ENCODE assay signal across 10 mouse cellular contexts in genomic region chr9:20664366-20664765, GRCm38 (mm10). TPM values are rescaled to one million over a fixed set of nuclear protein-coding genes. Genes with fewer than 3 reads are reported as not detected.
DNase-seq lines count a peak whose midpoint lies in the region; ATAC-seq lines count a peak whose summit lies in the region.
"Had no signal": no experiment of that assay in that cellular context is flagged by ENCODE, and none has a peak within 500 bp of the region (broad histone marks: within the 10 kb centered on the region; RNA-seq: fewer than 3 reads in every experiment).

No protein-coding gene starts in this region.

- no peak for DNase-seq in kidney, postnatal 10 days
- peak; percentile 70 for DNase-seq in forebrain, embryonic 14.5 days (ENCODE audit: low spot score)
- peak; percentile 50 to 79 for DNase-seq in layer of hippocampus, adult 18-20 months (ENCODE audit: low spot score in 2 of 2)
- DNase-seq in cerebellum, postnatal 14 days = no peak
- no peak for DNase-seq in adrenal gland, adult 8-10 months
- no peak for DNase-seq in adrenal gland, postnatal 36 days
- DNase-seq: liver, embryonic 13.5 days had no signal

- H3K9ac ChIP-seq in kidney, embryonic 15.5 days = no peak overlapping the region
- 0 out of 2 replicates have a peak overlapping the region, but pooled peaks have one; percentile 21 for H3K9ac ChIP-seq in forebrain, embryonic 14.5 days (ENCODE audit: low read length)
- H3K9ac ChIP-seq in midbrain, embryonic 16.5 days (ENCODE audit: low read depth, low read length) = no peak overlapping the region
- H3K9ac ChIP-seq: liver, embryonic 13.5 days had no signal

- ATAC-seq in kidney, embryonic 15.5 days (replicated peaks; ENCODE audit: low FRiP score) = no peak
- peak; percentile 15 for ATAC-seq in forebrain, embryonic 14.5 days
- ATAC-seq in midbrain, embryonic 16.5 days = no peak; the same call in 1 of the 2 replicates

- H3K27me3 ChIP-seq in kidney, embryonic 15.5 days = no peaks in the 10 kb centered on the region
- H3K27me3 ChIP-seq in forebrain, embryonic 14.5 days (replicated peaks; ENCODE audit: control insufficient read depth, insufficient read depth, low read length) = no peaks in the 10 kb centered on the region
- no peaks in the 10 kb centered on the region for H3K27me3 ChIP-seq in midbrain, embryonic 16.5 days (ENCODE audit: control insufficient read depth, insufficient read depth, low read depth, low read length)
- H3K27me3 ChIP-seq: liver, embryonic 13.5 days had no signal

- H3K4me1 ChIP-seq in kidney, embryonic 15.5 days = peaks cover 40% of the 10 kb centered on the region
- H3K4me1 ChIP-seq in forebrain, embryonic 14.5 days (ENCODE audit: control insufficient read depth, insufficient read depth, low read length) = peaks cover 25% of the 10 kb centered on the region
- H3K4me1 ChIP-seq in midbrain, embryonic 16.5 days (ENCODE audit: control insufficient read depth, insufficient read depth, low read length) = peaks cover 16% of the 10 kb centered on the region

- H3K4me3 ChIP-seq in kidney, embryonic 15.5 days (replicated peaks) = no peak overlapping the region
- H3K4me3 ChIP-seq in forebrain, embryonic 14.5 days (ENCODE audit: low read depth, low read length) = no peak overlapping the region
- no peak overlapping the region for H3K4me3 ChIP-seq in midbrain, embryonic 16.5 days (ENCODE audit: low read depth, low read length)
- H3K4me3 ChIP-seq: liver, embryonic 13.5 days; megakaryocyte, embryonic 14.5 days had no signal

- no peak overlapping the region for H3K4me2 ChIP-seq in kidney, embryonic 15.5 days
- no peak overlapping the region for H3K4me2 ChIP-seq in forebrain, embryonic 14.5 days (ENCODE audit: low read length)
- H3K4me2 ChIP-seq in midbrain, embryonic 16.5 days (ENCODE audit: low read length) = no peak overlapping the region
- H3K4me2 ChIP-seq: liver, embryonic 13.5 days had no signal

- peaks cover 59% of the 10 kb centered on the region for H3K36me3 ChIP-seq in kidney, embryonic 15.5 days
- peaks cover 48% of the 10 kb centered on the region for H3K36me3 ChIP-seq in forebrain, embryonic 14.5 days (ENCODE audit: control insufficient read depth, insufficient read depth, low read length)
- H3K36me3 ChIP-seq in midbrain, embryonic 16.5 days (ENCODE audit: control insufficient read depth, insufficient read depth, low read length) = peaks cover 18% of the 10 kb centered on the region

- WGBS in kidney, embryonic 15.5 days = 36% methylated on average over 2 of the region's 2 CpGs
- WGBS in forebrain, embryonic 14.5 days = 54% methylated on average over 2 of the region's 2 CpGs
- 58% methylated on average over 2 of the region's 2 CpGs for WGBS in midbrain, embryonic 16.5 days

- no peaks in the 10 kb centered on the region for H3K9me3 ChIP-seq in kidney, embryonic 15.5 days (replicated peaks)
- H3K9me3 ChIP-seq in forebrain, embryonic 14.5 days (replicated peaks; ENCODE audit: control insufficient read depth, low read length) = no peaks in the 10 kb centered on the region
- H3K9me3 ChIP-seq in midbrain, embryonic 16.5 days (replicated peaks; ENCODE audit: control insufficient read depth, low read length, poor library complexity, severe bottlenecking) = no peaks in the 10 kb centered on the region
- H3K9me3 ChIP-seq: liver, embryonic 13.5 days; megakaryocyte, embryonic 14.5 days had no signal

- H3K27ac ChIP-seq in kidney, embryonic 15.5 days = 0 out of 2 replicates have a peak overlapping the region, but pooled peaks have one; percentile 7
- H3K27ac ChIP-seq in forebrain, embryonic 14.5 days (ENCODE audit: low read depth, low read length) = peak overlapping the region; percentile 74
- H3K27ac ChIP-seq in midbrain, embryonic 16.5 days (ENCODE audit: low read length) = peak overlapping the region; percentile 67
- H3K27ac ChIP-seq: liver, embryonic 13.5 days had no signal

RNA-seq across cellular contexts. Expression of gene Pin1, which starts 12.5 kb away (rescaled TPM):
- 55.3 and 55.4 TPM in 2 replicates for polyA plus RNA-seq in kidney, embryonic 15.5 days (2015; fragmentation: Nextera tagmentation; extraction: Ambion mirVana)
- polyA plus RNA-seq in forebrain, embryonic 14.5 days (2014; fragmentation: Nextera tagmentation; extraction: Ambion mirVana) = 69.2 and 73.3 TPM in 2 replicates
- total RNA-seq in layer of hippocampus, adult 18-20 months (2021) = 10 to 100 TPM; 33.9 to 34.8 TPM
- 61.0 and 61.6 TPM in 2 replicates for polyA plus RNA-seq in midbrain, embryonic 16.5 days (2015; fragmentation: Nextera tagmentation; extraction: Ambion mirVana)
- 10 to 100 TPM; 29.0 to 30.9 (median 30.3) TPM for total RNA-seq in adrenal gland, adult 8-10 months (2022)
- 10 to 100 TPM; 24.5 to 27.8 TPM for total RNA-seq in adrenal gland, postnatal 36 days (2021)

RNA-seq across cellular contexts. Expression of gene Fbxl12, which starts 19.8 kb away (rescaled TPM):
- polyA plus RNA-seq in kidney, embryonic 15.5 days (2015; fragmentation: Nextera tagmentation; extraction: Ambion mirVana) = 21.1 and 22.2 TPM in 2 replicates
- 10.3 and 12.5 TPM in 2 replicates for polyA plus RNA-seq in forebrain, embryonic 14.5 days (2014; fragmentation: Nextera tagmentation; extraction: Ambion mirVana)
- 10 to 100 TPM; 22.5 to 22.7 TPM for total RNA-seq in layer of hippocampus, adult 18-20 months (2021)
- polyA plus RNA-seq in midbrain, embryonic 16.5 days (2015; fragmentation: Nextera tagmentation; extraction: Ambion mirVana) = 13.8 and 14.7 TPM in 2 replicates
- total RNA-seq in adrenal gland, adult 8-10 months (2022) = 10 to 100 TPM; 18.1 to 39.2 (median 25.6) TPM
- total RNA-seq in adrenal gland, postnatal 36 days (2021) = 10 to 100 TPM; 14.7 to 16.5 TPM

RNA-seq across cellular contexts. Expression of gene Ubl5, which starts 21.7 kb away (rescaled TPM):
- polyA plus RNA-seq in kidney, embryonic 15.5 days (2015; fragmentation: Nextera tagmentation; extraction: Ambion mirVana) = 385 and 422 TPM in 2 replicates
- polyA plus RNA-seq in forebrain, embryonic 14.5 days (2014; fragmentation: Nextera tagmentation; extraction: Ambion mirVana) = 468 and 550 TPM in 2 replicates
- total RNA-seq in layer of hippocampus, adult 18-20 months (2021) = 100 to 1,000 TPM; 287 to 295 TPM
- polyA plus RNA-seq in midbrain, embryonic 16.5 days (2015; fragmentation: Nextera tagmentation; extraction: Ambion mirVana) = 444 and 482 TPM in 2 replicates
- total RNA-seq in adrenal gland, adult 8-10 months (2022) = 100 to 1,000 TPM; 273 to 388 (median 339) TPM
- total RNA-seq in adrenal gland, postnatal 36 days (2021) = 100 to 1,000 TPM; 354 to 362 TPM

Comparison
In these comparisons a context has a peak if more than half of its experiments do, and no peak if none do; other contexts are left out.
1. H3K27ac ChIP-seq: peak in every context shown above with its lines; median percentile 74 in forebrain, embryonic 14.5 days; 67 in midbrain, embryonic 16.5 days; 7 in kidney, embryonic 15.5 days.
2. DNase-seq: peak in forebrain, embryonic 14.5 days (single experiment) and layer of hippocampus, adult 18-20 months (2 of 2); none in kidney, postnatal 10 days (single experiment), cerebellum, postnatal 14 days (0 of 2), adrenal gland, adult 8-10 months (single experiment) and adrenal gland, postnatal 36 days (0 of 2).